Mouse (Mus musculus): Measurements from ENCODE around the gene Sec31a. TPM values are rescaled to one million over a fixed set of nuclear protein-coding genes. Genes with fewer than 3 reads are reported as not detected.
A peak's percentile ranks its signal among the peaks of the same experiment; 100 is the strongest.
"Not testable (repeated sequence)": the region's sequence is repeated elsewhere in the genome, so short reads cannot be mapped to it uniquely, and the experiment has no call there.

Gene Sec31a
- polyA plus RNA-seq, 1 experiment from 2014 or later, result 189 TPM

DNA sequence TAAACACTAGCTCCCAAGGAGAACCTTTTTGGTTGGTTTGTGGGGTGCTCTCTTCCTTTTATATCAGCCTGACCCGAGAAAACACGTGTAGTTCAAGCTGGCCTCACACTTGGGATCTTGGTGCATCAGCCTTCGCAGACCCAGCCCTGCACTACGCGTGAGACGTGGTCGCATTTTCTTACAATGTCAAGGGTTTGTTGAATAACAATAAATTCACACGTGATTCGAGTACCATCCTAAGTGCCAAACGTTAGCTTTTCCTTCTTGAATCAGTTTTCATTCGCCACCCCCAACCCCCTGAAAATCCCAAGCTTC is 14.0 kb upstream of the Sec31a start:
- Histone ChIP-seq H3K4me2 (ENCODE audit: low read depth, low read length) (peak overlapping the region; percentile 76), H3K9ac (ENCODE audit: low read length) (peak overlapping the region; percentile 88), H3K36me3 (ENCODE audit: control insufficient read depth, insufficient read depth, low read length) (peaks cover 7% of the 10 kb centered on the region; the same call in 1 of the 2 replicates), H3K4me3 (replicated peaks; ENCODE audit: low read length) (peak overlapping the region; percentile 75), H3K27ac (ENCODE audit: low read length) (peak overlapping the region; percentile 92), H3K27me3 (ENCODE audit: control insufficient read depth, insufficient read depth, low read length) (no peaks in the 10 kb centered on the region), H3K9me3 (replicated peaks; ENCODE audit: control insufficient read depth, low read length) (no peaks in the 10 kb centered on the region), H3K4me1 (ENCODE audit: control insufficient read depth, insufficient read depth, low read length) (peaks cover 23% of the 10 kb centered on the region)
- 4% methylated on average over 11 of the region's 11 CpGs for WGBS
- ATAC-seq (ENCODE audit: insufficient read depth, low FRiP score), result no peak

DNA sequence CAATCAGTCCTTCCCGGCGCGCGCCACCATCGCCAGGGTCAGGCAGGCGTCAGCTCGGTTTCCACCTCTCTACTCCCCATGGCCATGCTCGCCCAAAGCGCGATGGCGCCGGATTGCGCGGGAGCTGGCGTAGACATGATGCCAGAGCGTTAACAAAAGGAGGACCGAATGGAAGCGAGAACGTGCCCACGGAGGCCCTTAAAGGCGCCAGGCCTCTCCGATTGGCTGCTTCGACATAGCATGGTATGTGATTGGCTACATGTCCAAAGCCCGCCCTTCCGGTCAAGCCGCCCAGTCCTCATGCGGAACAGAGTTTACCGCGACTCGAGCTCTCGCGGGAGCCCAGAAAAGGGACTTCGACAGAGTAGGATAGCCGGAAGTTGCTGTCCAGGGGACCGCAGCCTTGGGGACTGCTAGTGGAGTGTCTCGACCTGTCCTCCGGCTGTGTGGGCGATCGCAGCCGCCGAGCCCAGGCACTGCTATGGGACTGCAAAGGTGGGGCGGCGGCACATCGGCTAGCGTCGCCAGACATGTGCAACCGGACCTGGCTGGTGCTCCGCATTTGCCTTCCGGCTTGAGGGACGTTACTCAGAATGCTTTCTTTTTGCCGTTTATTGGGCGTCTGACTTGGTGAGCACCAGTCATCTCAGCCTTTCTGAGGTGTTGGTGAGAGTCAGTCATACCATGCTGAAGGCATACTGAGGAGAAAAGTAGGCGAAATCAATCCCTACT is 13.5 kb upstream of the Sec31a start:
- H3K4me2 ChIP-seq (ENCODE audit: low read depth, low read length), result peak overlapping the region; percentile 76
- H3K4me1 ChIP-seq (ENCODE audit: control insufficient read depth, insufficient read depth, low read length), result peaks cover 27% of the 10 kb centered on the region
- peak; percentile 100 for ATAC-seq (ENCODE audit: insufficient read depth, low FRiP score)
- WGBS, result 0% methylated on average over 53 of the region's 53 CpGs
- H3K9me3 ChIP-seq (replicated peaks; ENCODE audit: control insufficient read depth, low read length), result no peaks in the 10 kb centered on the region
- peak overlapping the region; percentile 92 for H3K27ac ChIP-seq (ENCODE audit: low read length)
- peak overlapping the region; percentile 75 for H3K4me3 ChIP-seq (replicated peaks; ENCODE audit: low read length)
- peaks cover 10% of the 10 kb centered on the region; the same call in 1 of the 2 replicates for H3K36me3 ChIP-seq (ENCODE audit: control insufficient read depth, insufficient read depth, low read length)
- peak overlapping the region; percentile 88 for H3K9ac ChIP-seq (ENCODE audit: low read length)
- H3K27me3 ChIP-seq (ENCODE audit: control insufficient read depth, insufficient read depth, low read length), result no peaks in the 10 kb centered on the region

DNA sequence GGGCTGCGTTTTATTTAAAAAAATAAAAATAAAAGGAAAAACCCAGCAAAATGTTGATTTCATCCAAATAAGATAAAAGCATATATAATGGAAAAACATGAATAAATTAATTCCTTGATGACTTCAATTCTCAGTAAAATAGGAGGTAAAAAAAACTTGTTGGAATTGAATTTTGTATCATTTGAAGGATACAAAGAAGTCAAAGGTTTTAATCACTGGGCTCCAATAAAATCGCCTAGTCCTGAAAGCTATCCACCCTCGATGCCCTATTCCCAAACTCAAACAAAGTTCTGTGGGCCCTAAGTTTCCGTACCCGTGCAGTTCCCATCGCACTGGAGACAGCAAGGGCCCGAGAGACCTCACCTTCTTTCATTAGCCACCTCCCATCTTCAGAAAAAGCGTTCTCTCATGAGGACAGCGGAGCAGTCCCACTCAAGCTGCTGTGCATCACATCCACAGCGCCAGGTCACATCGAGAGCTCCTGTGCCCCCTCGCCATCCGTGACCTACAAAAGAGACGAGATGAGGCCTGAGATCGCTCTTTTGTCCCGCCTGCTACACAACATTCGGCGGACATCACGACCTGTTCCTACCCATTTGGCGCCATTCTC is 12.8 kb upstream of the Sec31a start:
- Histone ChIP-seq H3K9ac (ENCODE audit: low read length) (peak overlapping the region; percentile 84), H3K36me3 (ENCODE audit: control insufficient read depth, insufficient read depth, low read length) (peaks cover 14% of the 10 kb centered on the region; the same call in 1 of the 2 replicates), H3K4me3 (replicated peaks; ENCODE audit: low read length) (peak overlapping the region; percentile 75), H3K27me3 (ENCODE audit: control insufficient read depth, insufficient read depth, low read length) (no peaks in the 10 kb centered on the region), H3K27ac (ENCODE audit: low read length) (peak overlapping the region; percentile 91), H3K9me3 (replicated peaks; ENCODE audit: control insufficient read depth, low read length) (no peaks in the 10 kb centered on the region), H3K4me1 (ENCODE audit: control insufficient read depth, insufficient read depth, low read length) (peaks cover 32% of the 10 kb centered on the region), H3K4me2 (ENCODE audit: low read depth, low read length) (peak overlapping the region; percentile 75)
- WGBS, result under 1% methylated on average over 20 of the region's 20 CpGs
- peak; percentile 39 for ATAC-seq (ENCODE audit: insufficient read depth, low FRiP score)

DNA sequence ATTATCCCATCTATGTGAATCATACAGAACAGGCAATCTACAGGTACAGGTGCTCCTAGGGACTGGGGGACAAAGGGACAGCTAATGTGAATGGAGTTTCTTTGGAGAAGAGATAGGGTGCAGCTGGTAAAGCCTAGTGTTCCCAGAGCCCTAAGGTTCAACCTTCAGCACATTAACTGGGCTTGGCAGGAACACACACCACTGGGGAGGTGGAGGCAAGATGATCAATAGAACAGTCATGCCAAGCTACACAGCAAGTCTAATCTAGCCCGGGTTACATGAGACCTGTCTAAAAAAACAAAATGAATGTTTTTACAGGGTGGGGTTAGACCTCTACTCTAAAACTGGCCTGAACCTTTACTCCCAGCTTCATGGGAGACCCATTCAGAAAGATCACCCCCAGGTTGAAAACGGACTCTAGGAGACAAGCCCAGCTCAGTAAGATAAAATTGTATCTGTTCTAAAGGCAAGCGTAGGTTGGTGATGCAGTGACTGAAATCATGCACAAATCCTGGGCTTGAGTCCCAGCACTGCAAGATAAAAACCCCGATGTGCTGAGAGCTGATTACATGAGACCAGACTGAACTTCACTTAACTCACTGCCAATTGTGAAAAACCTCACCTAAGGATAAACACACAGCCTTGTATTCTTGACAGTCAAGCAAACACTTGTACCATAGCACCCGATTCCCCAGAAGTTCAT is 12.1 kb upstream of the Sec31a start:
- Histone ChIP-seq H3K27me3 (ENCODE audit: control insufficient read depth, insufficient read depth, low read length) (no peaks in the 10 kb centered on the region), H3K36me3 (ENCODE audit: control insufficient read depth, insufficient read depth, low read length) (peaks cover 14% of the 10 kb centered on the region; the same call in 1 of the 2 replicates), H3K9me3 (replicated peaks; ENCODE audit: control insufficient read depth, low read length) (no peaks in the 10 kb centered on the region), H3K4me1 (ENCODE audit: control insufficient read depth, insufficient read depth, low read length) (peaks cover 36% of the 10 kb centered on the region), H3K9ac (ENCODE audit: low read length) (peak overlapping the region; percentile 75), H3K4me2 (ENCODE audit: low read depth, low read length) (peak overlapping the region; percentile 75), H3K4me3 (replicated peaks; ENCODE audit: low read length) (peak overlapping the region; percentile 75), H3K27ac (ENCODE audit: low read length) (peak overlapping the region; percentile 36)
- ATAC-seq (ENCODE audit: insufficient read depth, low FRiP score), result no peak
- WGBS, result 3% methylated on average over 5 of the region's 5 CpGs

DNA sequence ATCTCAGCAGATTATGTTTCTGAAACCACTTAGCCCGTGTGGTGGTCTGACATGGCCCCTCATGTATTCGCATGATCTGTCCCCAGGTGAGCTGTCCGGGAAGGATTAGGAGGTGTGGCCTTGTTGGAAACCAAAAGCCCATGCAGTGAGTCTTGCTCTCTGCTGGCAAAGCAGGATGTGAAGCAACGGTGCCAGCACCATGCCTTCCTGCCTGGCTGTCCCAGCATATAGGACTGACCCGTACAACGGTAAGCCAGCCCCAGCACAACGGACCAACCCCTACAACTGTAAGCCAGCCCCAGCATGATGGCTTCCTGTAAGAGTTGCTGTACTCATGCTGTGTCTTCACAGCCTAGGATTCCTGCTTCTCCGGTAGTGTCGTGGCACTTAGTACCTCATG is 11.2 kb upstream of the Sec31a start:
- H3K9me3 ChIP-seq (replicated peaks; ENCODE audit: control insufficient read depth, low read length), result no peaks in the 10 kb centered on the region
- peaks cover 36% of the 10 kb centered on the region for H3K4me1 ChIP-seq (ENCODE audit: control insufficient read depth, insufficient read depth, low read length)
- H3K27ac ChIP-seq (ENCODE audit: low read length), result no peak overlapping the region
- no peaks in the 10 kb centered on the region for H3K27me3 ChIP-seq (ENCODE audit: control insufficient read depth, insufficient read depth, low read length)
- peaks cover 22% of the 10 kb centered on the region; the same call in 1 of the 2 replicates for H3K36me3 ChIP-seq (ENCODE audit: control insufficient read depth, insufficient read depth, low read length)
- no peak for ATAC-seq (ENCODE audit: insufficient read depth, low FRiP score)
- H3K4me3 ChIP-seq (replicated peaks; ENCODE audit: low read length), result peak overlapping the region; percentile 75
- WGBS, result 41% methylated on average over 9 of the region's 9 CpGs
- H3K4me2 ChIP-seq (ENCODE audit: low read depth, low read length), result peak overlapping the region; percentile 75
- peak overlapping the region; percentile 75 for H3K9ac ChIP-seq (ENCODE audit: low read length)

DNA sequence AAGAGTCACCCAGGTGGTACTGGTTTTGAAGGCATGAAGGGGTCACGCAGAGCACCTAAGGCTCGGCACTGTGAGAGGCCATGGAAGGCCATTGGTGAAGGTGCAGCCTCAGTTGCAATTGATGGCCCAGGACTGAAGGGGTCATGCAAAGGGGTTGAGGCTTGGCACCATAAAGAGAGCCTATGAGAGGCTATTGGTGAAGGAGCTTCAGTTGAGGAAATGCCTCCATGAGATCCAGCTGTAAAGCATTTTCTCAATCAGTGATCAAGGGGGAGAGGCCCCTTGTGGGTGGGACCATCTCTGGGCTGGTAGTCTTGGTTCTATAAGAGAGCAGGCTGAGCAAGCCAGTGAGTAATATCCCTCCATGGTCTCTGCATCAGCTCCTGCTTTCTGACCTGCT is 9.8 kb upstream of the Sec31a start:
- H3K36me3 ChIP-seq (ENCODE audit: control insufficient read depth, insufficient read depth, low read length), result peaks cover 36% of the 10 kb centered on the region
- not testable (repeated sequence) for H3K27ac ChIP-seq (ENCODE audit: low read length); H3K4me3 ChIP-seq (replicated peaks; ENCODE audit: low read length); H3K4me2 ChIP-seq (ENCODE audit: low read depth, low read length); H3K27me3 ChIP-seq (ENCODE audit: control insufficient read depth, insufficient read depth, low read length); H3K9ac ChIP-seq (ENCODE audit: low read length); ATAC-seq (ENCODE audit: insufficient read depth, low FRiP score); H3K9me3 ChIP-seq (replicated peaks; ENCODE audit: control insufficient read depth, low read length)
- 93% methylated on average over 2 of the region's 2 CpGs for WGBS
- H3K4me1 ChIP-seq (ENCODE audit: control insufficient read depth, insufficient read depth, low read length), result peaks cover 36% of the 10 kb centered on the region

DNA sequence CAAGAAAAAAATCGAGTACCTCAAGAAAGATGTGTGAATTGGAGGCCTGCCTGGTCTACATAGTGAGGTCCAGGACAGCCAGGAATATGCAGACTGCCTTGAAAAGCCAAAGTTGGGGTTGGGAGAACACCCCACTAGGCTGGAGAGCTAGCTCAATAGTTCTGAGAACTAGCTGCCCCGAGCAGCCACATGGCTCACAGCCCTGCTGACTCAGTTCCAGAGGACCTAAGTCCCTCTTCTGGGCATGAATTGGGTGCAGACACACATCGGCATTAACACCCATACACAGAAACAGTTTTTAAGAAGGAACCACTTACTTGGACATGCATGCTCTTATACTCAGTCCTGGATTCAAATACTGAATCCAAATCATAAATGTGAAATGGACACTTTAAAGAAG is 8.2 kb upstream of the Sec31a start:
- no peaks in the 10 kb centered on the region for H3K9me3 ChIP-seq (replicated peaks; ENCODE audit: control insufficient read depth, low read length)
- H3K36me3 ChIP-seq (ENCODE audit: control insufficient read depth, insufficient read depth, low read length), result peaks cover 37% of the 10 kb centered on the region

DNA sequence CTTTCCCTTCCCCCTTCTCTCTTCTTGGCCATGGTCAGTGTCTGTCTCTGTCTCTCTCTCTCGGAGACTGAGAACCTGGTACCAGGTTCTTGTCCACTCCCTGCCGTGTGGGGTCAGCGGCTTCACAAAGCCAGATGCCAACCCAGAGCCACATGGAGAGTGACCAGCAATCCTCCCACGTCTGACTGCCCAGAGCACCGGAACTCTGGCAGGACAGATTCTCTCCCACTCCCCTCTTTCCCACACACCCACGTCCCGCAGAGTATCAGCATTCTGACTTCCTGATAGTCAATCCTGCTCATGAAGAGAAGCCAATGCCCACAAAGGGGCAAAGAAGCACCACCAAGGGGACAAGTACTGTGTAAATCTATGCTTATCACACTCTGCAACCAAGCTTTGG is 7.6 kb upstream of the Sec31a start:
- Histone ChIP-seq H3K4me3 (replicated peaks; ENCODE audit: low read length) (no peak overlapping the region), H3K27me3 (ENCODE audit: control insufficient read depth, insufficient read depth, low read length) (no peaks in the 10 kb centered on the region), H3K9ac (ENCODE audit: low read length) (peak overlapping the region; percentile 12; the same call in 1 of the 2 replicates), H3K27ac (ENCODE audit: low read length) (no peak overlapping the region), H3K36me3 (ENCODE audit: control insufficient read depth, insufficient read depth, low read length) (peaks cover 39% of the 10 kb centered on the region), H3K4me2 (ENCODE audit: low read depth, low read length) (0 out of 2 replicates have a peak overlapping the region, but pooled peaks have one; percentile 30), H3K9me3 (replicated peaks; ENCODE audit: control insufficient read depth, low read length) (no peaks in the 10 kb centered on the region), H3K4me1 (ENCODE audit: control insufficient read depth, insufficient read depth, low read length) (peaks cover 31% of the 10 kb centered on the region)
- no peak for ATAC-seq (ENCODE audit: insufficient read depth, low FRiP score)
- 69% methylated on average over 7 of the region's 7 CpGs for WGBS

More for the DNA sequence above, 8.2 kb upstream of the Sec31a start:
- no peak overlapping the region for H3K27ac ChIP-seq (ENCODE audit: low read length)
- H3K9ac ChIP-seq (ENCODE audit: low read length), result peak overlapping the region; percentile 24; the same call in 1 of the 2 replicates
- peaks cover 31% of the 10 kb centered on the region for H3K4me1 ChIP-seq (ENCODE audit: control insufficient read depth, insufficient read depth, low read length)
- 77% methylated on average over 3 of the region's 3 CpGs for WGBS
- 0 out of 2 replicates have a peak overlapping the region, but pooled peaks have one; percentile 3 for H3K4me3 ChIP-seq (replicated peaks; ENCODE audit: low read length)
- no peaks in the 10 kb centered on the region for H3K27me3 ChIP-seq (ENCODE audit: control insufficient read depth, insufficient read depth, low read length)
- ATAC-seq (ENCODE audit: insufficient read depth, low FRiP score), result no peak
- peak overlapping the region; percentile 30 for H3K4me2 ChIP-seq (ENCODE audit: low read depth, low read length)

DNA sequence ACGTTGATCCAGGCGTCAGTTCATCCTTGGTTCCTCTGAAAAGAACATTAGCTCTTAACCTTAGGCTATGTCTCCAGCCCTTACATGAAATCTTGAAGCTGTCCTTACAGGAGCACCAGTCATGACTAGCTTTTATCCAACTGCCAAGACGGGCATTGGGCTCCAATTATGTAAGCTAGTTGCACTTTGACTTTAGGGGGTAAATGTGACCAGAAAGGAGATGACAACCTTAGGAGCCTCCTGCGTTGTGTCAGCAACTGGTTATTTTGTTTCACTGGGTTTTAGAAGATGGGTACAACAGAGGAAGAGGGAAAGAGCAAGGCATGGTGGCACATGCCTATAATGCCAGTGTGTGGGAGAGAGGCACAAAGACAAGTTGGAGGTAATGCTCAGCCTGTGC is 2.8 kb upstream of the Sec31a start:
- no peak for ATAC-seq (ENCODE audit: insufficient read depth, low FRiP score)
- no peak overlapping the region for H3K9ac ChIP-seq (ENCODE audit: low read length)
- H3K4me1 ChIP-seq (ENCODE audit: control insufficient read depth, insufficient read depth, low read length), result peaks cover 12% of the 10 kb centered on the region
- H3K27me3 ChIP-seq (ENCODE audit: control insufficient read depth, insufficient read depth, low read length), result no peaks in the 10 kb centered on the region
- 68% methylated on average over 4 of the region's 4 CpGs for WGBS
- peaks cover 25% of the 10 kb centered on the region for H3K36me3 ChIP-seq (ENCODE audit: control insufficient read depth, insufficient read depth, low read length)
- H3K4me2 ChIP-seq (ENCODE audit: low read depth, low read length), result no peak overlapping the region
- H3K4me3 ChIP-seq (replicated peaks; ENCODE audit: low read length), result no peak overlapping the region
- peak overlapping the region; percentile 7; the same call in 1 of the 2 replicates for H3K27ac ChIP-seq (ENCODE audit: low read length)
- H3K9me3 ChIP-seq (replicated peaks; ENCODE audit: control insufficient read depth, low read length), result no peaks in the 10 kb centered on the region
